Mouse (Mus musculus) midbrain, embryonic 16.5 days (tissue): ENCODE measurements around the gene AI464131. TPM values are rescaled to one million over a fixed set of nuclear protein-coding genes. Genes with fewer than 3 reads are reported as not detected.
"Not testable (repeated sequence)": the region's sequence is repeated elsewhere in the genome, so short reads cannot be mapped to it uniquely, and the experiment has no call there.

ENCODE experiments used
- ATAC-seq: fragments of 200-750 bp; cut with Nextera tagmentation; 2 replicates; pipeline ENCODE4 v1.8.0; 2017; ENCODE audit warnings: moderate TSS enrichment
- H3K27ac ChIP-seq: fragments of 300-500 bp; sonication (generic); 2 replicates; pipeline ENCODE4 v1.5.1; 2014; ENCODE audit warnings: mild to moderate bottlenecking, low read length, mixed read lengths
- H3K27me3 ChIP-seq: fragments of 300-500 bp; sonication (generic); 2 replicates; pipeline ENCODE4 v1.6.1; 2014; ENCODE audit warnings: low read depth, low read length, mixed read lengths; ENCODE audit not compliant: control insufficient read depth, insufficient read depth
- H3K36me3 ChIP-seq: fragments of 300-500 bp; sonication (generic); 2 replicates; pipeline ENCODE4 v1.6.1; 2014; ENCODE audit warnings: mild to moderate bottlenecking, low read length, moderate library complexity, mixed read lengths; ENCODE audit not compliant: control insufficient read depth, insufficient read depth
- H3K4me1 ChIP-seq: fragments of 300-500 bp; sonication (generic); 2 replicates; pipeline ENCODE4 v1.6.1; 2014; ENCODE audit warnings: mild to moderate bottlenecking, low read length, mixed read lengths; ENCODE audit not compliant: control insufficient read depth, insufficient read depth
- H3K4me2 ChIP-seq: fragments of 300-500 bp; sonication (generic); 2 replicates; pipeline ENCODE4 v1.6.1; 2014; ENCODE audit warnings: mild to moderate bottlenecking, low read length, mixed read lengths
- H3K4me3 ChIP-seq: fragments of 300-500 bp; sonication (generic); 2 replicates; pipeline ENCODE4 v1.5.1; 2014; ENCODE audit warnings: low read depth, mild to moderate bottlenecking, low read length, moderate library complexity, mixed read lengths
- H3K9ac ChIP-seq: fragments of 300-500 bp; sonication (generic); 2 replicates; pipeline ENCODE4 v1.6.1; 2014; ENCODE audit warnings: low read depth, low read length, mixed read lengths
- H3K9me3 ChIP-seq: fragments of 300-500 bp; sonication (generic); replicated peaks from 2 replicates; pipeline ENCODE4 v1.6.1; 2014; ENCODE audit warnings: mild to moderate bottlenecking, low read length, mixed read lengths; ENCODE audit not compliant: control insufficient read depth, poor library complexity, severe bottlenecking
- WGBS: fragments of 180-500 bp; shearing (Covaris S2); extraction: QIAGEN DNeasy Blood & Tissue Kit; methylation state at CpG from one replicate; pipeline ENCODE4 v1.1.7; 2014; 5-methylcytosine and 5-hydroxymethylcytosine counted together
- polyA plus RNA-seq: library from polyadenylated mRNA; unstranded; fragments of >200 nt; fragmentation: Nextera tagmentation; extraction: Ambion mirVana; gene quantifications from 2 replicates; pipeline ENCODE4 v1.2.1, GENCODE M21; 2015

The AI464131 gene
- polyA plus RNA-seq, 1 experiment from 2014 or later: 11.6 TPM

GRCm38 (mm10) chr4:41471384-41471689, 31.5 kb downstream of the AI464131 start:
- H3K27me3 ChIP-seq: no peaks in the 10 kb centered on the region
- H3K9ac ChIP-seq: no peak overlapping the region
- H3K9me3 ChIP-seq: no peaks in the 10 kb centered on the region
- ATAC-seq: no peak
- 94% methylated on average over 1 of the region's 1 CpGs for WGBS
- H3K27ac ChIP-seq: 0 out of 2 replicates have a peak overlapping the region, but pooled peaks have one; percentile 5
- no peak overlapping the region for H3K4me3 ChIP-seq
- H3K4me2 ChIP-seq: no peak overlapping the region
- no peaks in the 10 kb centered on the region for H3K36me3 ChIP-seq
- peaks cover 7% of the 10 kb centered on the region for H3K4me1 ChIP-seq

DNA sequence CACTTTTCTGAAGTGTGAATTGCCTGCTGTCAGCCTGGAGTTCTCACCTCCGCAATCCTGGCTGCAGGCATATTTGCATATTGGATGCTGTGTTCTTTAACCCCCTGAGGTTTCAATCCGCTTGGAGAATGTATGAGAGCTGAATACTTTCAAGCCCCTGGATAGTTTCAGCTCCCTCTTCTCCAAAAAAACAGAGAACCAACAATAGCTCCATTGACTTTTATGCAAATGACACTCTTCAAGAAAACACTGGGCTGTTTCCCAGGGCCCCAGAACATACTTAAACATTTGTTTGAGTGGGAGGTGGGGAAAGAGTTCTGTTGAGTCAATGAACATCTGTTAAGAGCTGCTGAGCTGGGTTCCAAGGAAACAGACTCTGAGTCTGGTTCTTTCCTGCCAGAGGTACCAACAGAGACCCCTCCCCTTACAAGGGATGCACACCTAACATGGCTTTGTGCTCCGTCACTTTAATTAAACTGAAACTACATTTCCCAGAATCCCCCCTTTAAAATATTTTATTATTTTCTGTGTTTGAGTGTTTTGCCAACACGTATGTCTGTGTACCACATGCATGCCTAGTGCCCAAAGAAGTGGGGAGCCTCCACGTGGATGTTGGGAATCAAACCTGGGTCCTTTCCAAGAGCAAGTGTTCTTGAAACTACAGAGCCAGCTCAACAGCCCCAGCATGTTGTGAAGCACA, 32.0 kb downstream of the AI464131 start:
- Histone ChIP-seq H3K4me1 (peaks cover 7% of the 10 kb centered on the region), H3K9me3 (no peaks in the 10 kb centered on the region), H3K4me2 (no peak overlapping the region), H3K4me3 (no peak overlapping the region), H3K9ac (no peak overlapping the region), H3K27me3 (no peaks in the 10 kb centered on the region), H3K36me3 (no peaks in the 10 kb centered on the region), H3K27ac (0 out of 2 replicates have a peak overlapping the region, but pooled peaks have one; percentile 5)
- ATAC-seq: peak; percentile 33; the same call in 1 of the 2 replicates
- 21% methylated on average over 5 of the region's 5 CpGs for WGBS

DNA sequence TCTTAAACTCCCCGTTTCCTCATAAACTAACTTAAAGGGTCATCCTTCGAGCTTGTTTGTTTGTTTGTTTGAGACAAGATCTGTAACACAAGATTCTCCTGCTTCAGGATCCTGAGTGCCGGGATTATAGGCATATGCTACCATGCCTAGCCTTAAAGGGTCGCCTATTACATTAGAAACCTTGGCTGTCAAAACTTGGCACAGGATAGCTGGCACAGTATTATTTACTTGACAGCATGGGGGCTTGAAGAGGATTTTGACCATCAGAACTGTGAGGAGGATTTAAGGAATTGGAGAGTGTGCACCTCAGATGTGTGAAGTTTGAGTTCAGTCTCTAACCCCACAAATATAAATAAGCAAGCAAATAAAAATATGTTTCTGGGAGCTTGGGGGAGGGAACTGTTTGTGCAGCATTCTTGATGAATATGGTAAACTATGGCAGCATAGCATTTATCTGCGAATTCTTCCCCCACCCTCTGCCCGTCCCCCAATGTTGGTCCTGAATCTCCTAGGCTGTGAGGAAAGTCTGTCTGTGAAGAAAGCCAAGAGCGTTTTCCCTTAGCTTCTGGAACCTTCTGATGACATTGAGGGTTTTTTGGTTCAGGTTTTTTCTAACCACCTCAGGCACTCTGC, 32.7 kb downstream of the AI464131 start:
- H3K27me3 ChIP-seq: no peaks in the 10 kb centered on the region
- H3K9ac ChIP-seq: no peak overlapping the region
- H3K4me2 ChIP-seq: no peak overlapping the region
- no peak overlapping the region for H3K4me3 ChIP-seq
- H3K36me3 ChIP-seq: no peaks in the 10 kb centered on the region
- no peaks in the 10 kb centered on the region for H3K9me3 ChIP-seq
- no peak for ATAC-seq
- peaks cover 7% of the 10 kb centered on the region for H3K4me1 ChIP-seq
- 51% methylated on average over 7 of the region's 7 CpGs for WGBS
- no peak overlapping the region for H3K27ac ChIP-seq

GRCm38 (mm10) chr4:41469199-41469598, 33.7 kb downstream of the AI464131 start:
- Histone ChIP-seq H3K9ac (no peak overlapping the region), H3K9me3 (no peaks in the 10 kb centered on the region), H3K27me3 (no peaks in the 10 kb centered on the region), H3K36me3 (no peaks in the 10 kb centered on the region), H3K4me3 (no peak overlapping the region), H3K4me2 (no peak overlapping the region), H3K27ac (no peak overlapping the region), H3K4me1 (peaks cover 7% of the 10 kb centered on the region)
- 80% methylated on average over 10 of the region's 10 CpGs for WGBS
- no peak for ATAC-seq

- no peak overlapping the region for H3K4me3 ChIP-seq
- no peak overlapping the region for H3K27ac ChIP-seq
- no peak overlapping the region for H3K9ac ChIP-seq
- no peaks in the 10 kb centered on the region for H3K36me3 ChIP-seq
- H3K27me3 ChIP-seq: no peaks in the 10 kb centered on the region
- no peak for ATAC-seq
- no peaks in the 10 kb centered on the region for H3K9me3 ChIP-seq
- WGBS: 54% methylated on average over 17 of the region's 17 CpGs
- H3K4me1 ChIP-seq: peaks cover 12% of the 10 kb centered on the region
- H3K4me2 ChIP-seq: no peak overlapping the region
Measured at GRCm38 (mm10) chr4:41468396-41469080, 34.3 kb downstream of the AI464131 start.

DNA sequence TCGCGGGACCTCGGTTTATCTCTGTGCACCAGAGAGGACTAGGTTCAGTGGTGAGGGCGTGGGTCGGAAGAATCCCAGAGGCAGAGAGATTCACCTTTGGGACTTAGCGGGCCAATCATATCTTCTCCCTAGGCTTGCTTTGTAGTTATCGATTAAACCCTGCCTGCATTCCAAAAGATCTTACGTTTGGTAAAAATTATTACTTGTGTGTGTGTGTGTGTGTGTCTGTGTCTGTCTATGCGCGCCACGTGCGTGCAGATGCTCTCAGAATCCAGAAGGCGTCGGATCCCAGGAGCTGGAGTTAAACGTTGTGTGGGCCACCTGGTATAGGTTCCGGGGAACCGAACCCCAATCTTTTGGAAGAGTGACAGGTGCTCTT, 37.6 kb downstream of the AI464131 start:
- peaks cover 9% of the 10 kb centered on the region for H3K4me1 ChIP-seq
- H3K27me3 ChIP-seq: no peaks in the 10 kb centered on the region
- H3K9me3 ChIP-seq: no peaks in the 10 kb centered on the region
- peak; percentile 29; the same call in 1 of the 2 replicates for ATAC-seq
- H3K4me3 ChIP-seq: peak overlapping the region; percentile 63
- 5% methylated on average over 17 of the region's 17 CpGs for WGBS
- no peaks in the 10 kb centered on the region for H3K36me3 ChIP-seq
- H3K9ac ChIP-seq: peak overlapping the region; percentile 73
- H3K4me2 ChIP-seq: peak overlapping the region; percentile 56
- H3K27ac ChIP-seq: peak overlapping the region; percentile 82

DNA sequence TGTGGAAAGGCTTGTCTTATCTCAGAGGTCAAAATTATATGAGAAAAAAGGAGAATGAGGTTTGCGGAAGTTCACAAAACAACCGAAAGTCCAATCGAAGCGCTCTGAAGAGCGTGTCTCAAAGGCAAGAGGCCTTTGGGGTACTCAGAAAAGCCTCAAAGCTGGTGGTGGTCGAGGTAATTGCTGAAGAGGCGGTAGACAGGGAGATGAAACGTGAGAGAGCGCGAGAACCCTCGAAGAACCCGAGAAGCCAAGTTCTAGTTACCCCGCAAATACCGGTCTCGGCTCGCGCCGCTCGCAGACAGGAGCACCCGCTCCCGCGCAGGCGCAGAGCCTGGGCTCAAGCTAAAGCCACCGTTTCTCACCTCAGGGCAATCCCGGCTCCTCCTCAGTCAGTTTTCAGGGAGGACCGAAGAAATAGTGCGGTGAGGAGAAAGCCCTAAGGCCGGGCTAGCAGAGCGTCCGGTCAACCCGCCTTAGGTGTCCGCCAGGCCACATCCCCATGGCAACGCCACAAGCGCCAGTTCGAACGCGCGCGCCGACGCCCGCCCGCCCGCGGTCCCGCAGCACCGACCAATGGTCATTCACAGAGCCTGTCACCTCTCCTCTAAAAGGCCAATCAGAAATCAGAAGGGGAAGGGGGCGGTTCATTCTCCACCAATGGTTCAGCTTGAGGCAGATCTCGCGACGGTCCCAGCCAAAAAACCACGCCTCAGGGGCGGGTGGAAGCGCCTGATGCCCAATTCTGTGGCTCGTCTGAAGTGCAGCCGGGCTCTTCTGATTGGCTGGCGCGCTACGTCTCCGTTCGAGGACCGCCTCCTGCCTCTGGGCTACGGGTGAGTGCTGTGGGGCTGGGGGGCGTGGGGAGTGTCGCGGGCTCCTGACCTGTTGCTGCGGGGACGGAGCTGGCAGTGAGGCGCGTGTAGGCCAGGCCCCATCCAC, 38.3 kb downstream of the AI464131 start, which contains the start of the genes Kif24 and Nudt2:
TSS of gene Kif24 (minus strand) at position 543 of the 942 bp plus-strand sequence.
TSS of gene Nudt2 (plus strand) at position 807 of the 942 bp plus-strand sequence.
- WGBS: under 1% methylated on average over 70 of the region's 70 CpGs
- H3K27ac ChIP-seq: peak within 1 kb of the TSS; percentile 82
- no peaks in the 10 kb centered on the region for H3K9me3 ChIP-seq
- peak; percentile 98 for ATAC-seq
- H3K4me3 ChIP-seq: peak within 1 kb of the TSS; percentile 63
- H3K27me3 ChIP-seq: no peaks in the 10 kb centered on the region
- H3K9ac ChIP-seq: peak within 1 kb of the TSS; percentile 73
- no peaks in the 10 kb centered on the region for H3K36me3 ChIP-seq
- peak within 1 kb of the TSS; percentile 76 for H3K4me2 ChIP-seq
- H3K4me1 ChIP-seq: peaks cover 9% of the 10 kb centered on the region

- not testable (repeated sequence) for H3K36me3 ChIP-seq, H3K4me1 ChIP-seq, H3K9me3 ChIP-seq, H3K4me2 ChIP-seq, H3K9ac ChIP-seq, H3K27me3 ChIP-seq, H3K4me3 ChIP-seq, H3K27ac ChIP-seq, ATAC-seq
- 83% methylated on average over 3 of the region's 3 CpGs for WGBS
Measured at GRCm38 (mm10) chr4:41463051-41463738, 39.7 kb downstream of the AI464131 start.
